Mouse (Mus musculus): Measurements from ENCODE around the gene 1700016K19Rik. TPM values are rescaled to one million over a fixed set of nuclear protein-coding genes. Genes with fewer than 3 reads are reported as not detected.

1700016K19Rik gene
- total RNA-seq, 1 experiment, result 1.2 TPM

DNA sequence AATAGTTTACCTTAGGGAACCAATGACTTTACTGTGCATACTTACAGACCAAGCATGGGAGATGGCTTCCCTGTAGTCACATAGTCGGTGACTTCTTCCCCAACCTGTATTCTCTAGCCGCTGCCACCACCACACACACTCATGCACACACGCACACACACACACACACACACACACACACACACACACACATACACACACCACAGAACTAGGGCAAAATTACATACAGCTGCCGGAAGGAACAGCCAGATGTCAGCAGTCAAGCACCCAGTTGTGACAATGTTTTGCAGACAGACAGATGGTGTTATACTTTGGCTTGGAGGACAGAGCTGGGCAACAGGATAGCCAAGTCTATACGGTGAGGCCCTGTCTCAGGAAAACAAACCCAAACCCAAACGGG, 21.7 kb upstream of the 1700016K19Rik start:
- Histone ChIP-seq H3K4me3 (ENCODE audit: insufficient read depth in 1 of 2, low read depth in 1 of 2, low read length in 2 of 2, poor library complexity in 1 of 2, severe bottlenecking in 1 of 2) (no peak overlapping the region), H3K9ac (ENCODE audit: insufficient read depth, low read depth, low read length, poor library complexity, severe bottlenecking) (no peak overlapping the region), H3K9me3 (ENCODE audit: control insufficient read depth, insufficient read depth, low read depth, low read length) (no peaks in the 10 kb centered on the region), H3K27ac (ENCODE audit: insufficient read depth, low read depth, low read length, poor library complexity, severe bottlenecking) (no peak overlapping the region), H3K36me3 (ENCODE audit: control insufficient read depth, insufficient read depth, low read length, poor library complexity, severe bottlenecking) (no peaks in the 10 kb centered on the region), H3K4me1 (ENCODE audit: control insufficient read depth in 2 of 2, insufficient read depth in 2 of 2, low read length in 2 of 2, poor library complexity in 1 of 2) (no peaks in the 10 kb centered on the region)
- in situ Hi-C loops (cut with MboI; ENCODE audit: low sequenced_read_pairs in 2 of 2, unreplicated experiment in 2 of 2), result no loop called here
- TF ChIP-seq ZNF384 (IDR thresholded peaks at IDR 0.05; ENCODE audit: low read depth, low read length) (no peak), HCFC1 (IDR thresholded peaks at IDR 0.05; ENCODE audit: borderline replicate concordance, insufficient read depth, low read length) (no peak), CHD2 (IDR thresholded peaks at IDR 0.05; ENCODE audit: low read depth, low read length) (no peak), ZC3H11A (IDR thresholded peaks at IDR 0.05; ENCODE audit: borderline replicate concordance, low read depth, low read length) (no peak), MAFK (IDR thresholded peaks at IDR 0.05; ENCODE audit: insufficient read depth, low read depth, low read length) (no peak)
- DNase-seq (ENCODE audit: low read depth, low spot score), result no peak

DNA sequence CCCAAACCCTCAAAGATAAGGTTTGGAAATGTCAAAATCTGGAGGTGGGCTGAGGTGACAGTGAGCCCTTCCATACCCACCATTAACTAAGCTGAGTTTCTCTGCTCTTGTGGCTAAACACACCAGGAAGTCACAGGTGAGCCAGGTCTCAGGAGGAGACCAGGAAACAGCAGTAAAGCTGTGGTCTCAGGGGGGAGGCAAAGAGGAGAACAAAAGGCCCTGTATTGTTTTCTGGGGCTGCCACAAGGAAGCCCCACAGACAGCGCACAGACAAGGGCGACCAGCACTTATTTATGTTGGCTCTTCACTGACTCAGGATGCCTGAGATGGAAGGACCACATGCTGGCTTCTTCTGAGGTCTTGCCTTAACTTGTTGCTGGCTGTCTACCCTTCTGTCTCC, 19.3 kb upstream of the 1700016K19Rik start:
- in situ Hi-C loops (cut with MboI; ENCODE audit: low sequenced_read_pairs in 2 of 2, unreplicated experiment in 2 of 2), result no loop called here
- Histone ChIP-seq H3K9me3 (ENCODE audit: control insufficient read depth, insufficient read depth, low read depth, low read length) (no peaks in the 10 kb centered on the region), H3K36me3 (ENCODE audit: control insufficient read depth, insufficient read depth, low read length, poor library complexity, severe bottlenecking) (no peaks in the 10 kb centered on the region), H3K4me3 (ENCODE audit: insufficient read depth in 1 of 2, low read depth in 1 of 2, low read length in 2 of 2, poor library complexity in 1 of 2, severe bottlenecking in 1 of 2) (no peak overlapping the region), H3K4me1 (ENCODE audit: control insufficient read depth in 2 of 2, insufficient read depth in 2 of 2, low read length in 2 of 2, poor library complexity in 1 of 2) (no peaks in the 10 kb centered on the region), H3K27ac (ENCODE audit: insufficient read depth, low read depth, low read length, poor library complexity, severe bottlenecking) (no peak overlapping the region), H3K9ac (ENCODE audit: insufficient read depth, low read depth, low read length, poor library complexity, severe bottlenecking) (no peak overlapping the region)
- no peak for DNase-seq (ENCODE audit: low read depth, low spot score)
- TF ChIP-seq ZNF384 (IDR thresholded peaks at IDR 0.05; ENCODE audit: low read depth, low read length), result no peak
- TF ChIP-seq HCFC1 (IDR thresholded peaks at IDR 0.05; ENCODE audit: borderline replicate concordance, insufficient read depth, low read length), result no peak
- no peak for TF ChIP-seq CHD2 (IDR thresholded peaks at IDR 0.05; ENCODE audit: low read depth, low read length)
- no peak for TF ChIP-seq MAFK (IDR thresholded peaks at IDR 0.05; ENCODE audit: insufficient read depth, low read depth, low read length)
- no peak for TF ChIP-seq ZC3H11A (IDR thresholded peaks at IDR 0.05; ENCODE audit: borderline replicate concordance, low read depth, low read length)

DNA sequence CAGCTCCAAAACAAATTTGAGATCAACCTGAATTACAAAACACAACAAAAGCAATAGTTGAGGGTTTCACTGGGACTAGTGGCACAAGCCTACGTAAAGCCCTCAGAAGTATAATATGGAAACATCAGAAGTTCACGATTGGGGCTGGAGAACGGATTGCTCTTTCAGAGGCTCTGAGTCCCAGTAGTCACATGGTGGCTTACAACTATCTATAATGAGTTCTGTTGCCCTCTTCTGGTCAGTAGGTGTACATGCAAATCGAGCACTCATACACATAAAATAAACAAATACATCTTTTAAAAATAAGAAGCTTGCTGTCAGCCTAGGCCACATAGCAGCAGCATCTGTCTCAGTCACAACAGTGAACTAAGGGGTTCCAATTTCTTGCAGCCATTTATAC, 16.5 kb upstream of the 1700016K19Rik start:
- Histone ChIP-seq H3K4me1 (ENCODE audit: control insufficient read depth in 2 of 2, insufficient read depth in 2 of 2, low read length in 2 of 2, poor library complexity in 1 of 2) (no peaks in the 10 kb centered on the region), H3K36me3 (ENCODE audit: control insufficient read depth, insufficient read depth, low read length, poor library complexity, severe bottlenecking) (no peaks in the 10 kb centered on the region), H3K9ac (ENCODE audit: insufficient read depth, low read depth, low read length, poor library complexity, severe bottlenecking) (no peak overlapping the region), H3K9me3 (ENCODE audit: control insufficient read depth, insufficient read depth, low read depth, low read length) (no peaks in the 10 kb centered on the region), H3K27ac (ENCODE audit: insufficient read depth, low read depth, low read length, poor library complexity, severe bottlenecking) (no peak overlapping the region), H3K4me3 (ENCODE audit: insufficient read depth in 1 of 2, low read depth in 1 of 2, low read length in 2 of 2, poor library complexity in 1 of 2, severe bottlenecking in 1 of 2) (no peak overlapping the region)
- DNase-seq (ENCODE audit: low read depth, low spot score), result no peak
- in situ Hi-C loops (cut with MboI; ENCODE audit: low sequenced_read_pairs in 2 of 2, unreplicated experiment in 2 of 2), result no loop called here
- TF ChIP-seq HCFC1 (IDR thresholded peaks at IDR 0.05; ENCODE audit: borderline replicate concordance, insufficient read depth, low read length) (no peak), ZNF384 (IDR thresholded peaks at IDR 0.05; ENCODE audit: low read depth, low read length) (no peak), ZC3H11A (IDR thresholded peaks at IDR 0.05; ENCODE audit: borderline replicate concordance, low read depth, low read length) (no peak), CHD2 (IDR thresholded peaks at IDR 0.05; ENCODE audit: low read depth, low read length) (no peak), MAFK (IDR thresholded peaks at IDR 0.05; ENCODE audit: insufficient read depth, low read depth, low read length) (no peak)

DNA sequence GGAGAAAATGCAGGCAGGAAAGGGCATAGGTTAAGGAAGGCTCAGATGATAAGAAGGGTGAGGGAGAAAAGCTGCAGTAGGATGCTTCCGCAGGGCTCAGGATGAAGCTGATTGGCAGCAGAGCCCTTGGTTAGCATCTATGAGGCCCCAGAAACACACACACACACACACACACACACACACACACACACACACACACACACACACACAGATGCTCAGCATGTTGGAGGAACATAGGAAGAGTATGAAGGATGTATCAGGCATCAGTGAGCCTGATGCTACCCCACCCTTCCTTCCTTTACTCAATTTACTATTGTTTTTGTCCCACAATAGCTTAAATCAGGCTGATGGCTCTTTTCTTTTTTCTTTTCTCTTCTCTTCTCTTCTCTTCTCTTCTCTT, 15.1 kb upstream of the 1700016K19Rik start:
- Histone ChIP-seq H3K4me1 (ENCODE audit: control insufficient read depth in 2 of 2, insufficient read depth in 2 of 2, low read length in 2 of 2, poor library complexity in 1 of 2) (no peaks in the 10 kb centered on the region), H3K36me3 (ENCODE audit: control insufficient read depth, insufficient read depth, low read length, poor library complexity, severe bottlenecking) (no peaks in the 10 kb centered on the region), H3K27ac (ENCODE audit: insufficient read depth, low read depth, low read length, poor library complexity, severe bottlenecking) (no peak overlapping the region), H3K9ac (ENCODE audit: insufficient read depth, low read depth, low read length, poor library complexity, severe bottlenecking) (no peak overlapping the region), H3K9me3 (ENCODE audit: control insufficient read depth, insufficient read depth, low read depth, low read length) (no peaks in the 10 kb centered on the region), H3K4me3 (ENCODE audit: insufficient read depth in 1 of 2, low read depth in 1 of 2, low read length in 2 of 2, poor library complexity in 1 of 2, severe bottlenecking in 1 of 2) (no peak overlapping the region)
- no peak for DNase-seq (ENCODE audit: low read depth, low spot score)
- no peak for TF ChIP-seq ZNF384 (IDR thresholded peaks at IDR 0.05; ENCODE audit: low read depth, low read length)
- TF ChIP-seq HCFC1 (IDR thresholded peaks at IDR 0.05; ENCODE audit: borderline replicate concordance, insufficient read depth, low read length), result no peak
- no peak for TF ChIP-seq MAFK (IDR thresholded peaks at IDR 0.05; ENCODE audit: insufficient read depth, low read depth, low read length)
- TF ChIP-seq ZC3H11A (IDR thresholded peaks at IDR 0.05; ENCODE audit: borderline replicate concordance, low read depth, low read length), result no peak
- no peak for TF ChIP-seq CHD2 (IDR thresholded peaks at IDR 0.05; ENCODE audit: low read depth, low read length)
- in situ Hi-C loops (cut with MboI; ENCODE audit: low sequenced_read_pairs in 2 of 2, unreplicated experiment in 2 of 2), result no loop called here

DNA sequence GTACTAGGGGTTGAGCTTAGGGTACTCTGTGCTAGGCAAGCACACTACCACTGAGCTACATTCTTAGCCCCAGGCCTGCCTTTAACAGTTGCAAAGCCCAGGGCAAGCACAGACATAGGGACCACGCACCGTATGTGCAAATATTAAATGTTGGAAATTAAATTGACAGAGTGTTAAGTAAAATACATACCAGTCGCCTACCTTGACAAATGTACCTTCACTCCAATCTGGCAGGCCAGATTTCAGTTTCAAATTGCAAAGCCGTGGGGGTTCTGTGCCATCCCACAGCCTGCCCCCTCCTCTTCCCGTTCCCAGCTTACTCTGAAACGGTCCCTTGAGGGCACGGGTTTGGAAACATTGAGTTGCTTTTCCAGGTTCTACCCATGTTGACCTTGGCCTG, 13.8 kb upstream of the 1700016K19Rik start:
- H3K9me3 ChIP-seq (ENCODE audit: control insufficient read depth, insufficient read depth, low read depth, low read length), result no peaks in the 10 kb centered on the region
- H3K9ac ChIP-seq (ENCODE audit: insufficient read depth, low read depth, low read length, poor library complexity, severe bottlenecking), result no peak overlapping the region
- no peak overlapping the region for H3K4me3 ChIP-seq (ENCODE audit: insufficient read depth in 1 of 2, low read depth in 1 of 2, low read length in 2 of 2, poor library complexity in 1 of 2, severe bottlenecking in 1 of 2)
- in situ Hi-C loops (cut with MboI; ENCODE audit: low sequenced_read_pairs in 2 of 2, unreplicated experiment in 2 of 2), result no loop called here
- no peak for DNase-seq (ENCODE audit: low read depth, low spot score)
- no peaks in the 10 kb centered on the region for H3K36me3 ChIP-seq (ENCODE audit: control insufficient read depth, insufficient read depth, low read length, poor library complexity, severe bottlenecking)
- no peak for TF ChIP-seq ZNF384 (IDR thresholded peaks at IDR 0.05; ENCODE audit: low read depth, low read length)
- TF ChIP-seq CHD2 (IDR thresholded peaks at IDR 0.05; ENCODE audit: low read depth, low read length), result no peak
- TF ChIP-seq MAFK (IDR thresholded peaks at IDR 0.05; ENCODE audit: insufficient read depth, low read depth, low read length), result no peak
- TF ChIP-seq HCFC1 (IDR thresholded peaks at IDR 0.05; ENCODE audit: borderline replicate concordance, insufficient read depth, low read length), result no peak
- TF ChIP-seq ZC3H11A (IDR thresholded peaks at IDR 0.05; ENCODE audit: borderline replicate concordance, low read depth, low read length), result no peak
- no peaks in the 10 kb centered on the region for H3K4me1 ChIP-seq (ENCODE audit: control insufficient read depth in 2 of 2, insufficient read depth in 2 of 2, low read length in 2 of 2, poor library complexity in 1 of 2)
- no peak overlapping the region for H3K27ac ChIP-seq (ENCODE audit: insufficient read depth, low read depth, low read length, poor library complexity, severe bottlenecking)
